Mouse (Mus musculus): ENCODE measurements around the gene Krt19.

DNA sequence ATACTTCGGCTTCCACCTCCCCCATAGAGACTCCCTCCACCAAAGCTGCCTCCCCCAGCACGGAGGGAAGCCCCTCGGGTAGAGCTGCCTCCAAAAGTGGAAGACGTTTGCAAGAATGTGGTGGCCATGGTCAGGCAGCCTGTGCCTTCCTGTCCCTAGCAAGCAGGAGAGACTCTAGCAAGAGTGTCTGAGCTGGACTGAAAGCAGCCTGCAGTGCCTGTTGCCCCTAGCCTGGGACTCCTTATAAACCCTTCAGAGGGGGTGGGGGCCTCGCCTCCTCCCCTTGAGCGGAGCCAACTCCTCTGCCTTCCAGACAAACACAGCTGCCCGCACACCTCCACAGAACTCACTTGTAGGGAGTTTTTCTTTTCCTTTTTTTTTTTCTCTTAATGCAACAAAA is 12.7 kb downstream of the Krt19 start, which contains the start of gene Krt15:
- no peak for TF ChIP-seq CTCF (IDR thresholded peaks at IDR 0.05; ENCODE audit: borderline replicate concordance, extremely low read depth, insufficient read depth, insufficient read length)
- no peak for TF ChIP-seq POLR2A (IDR thresholded peaks at IDR 0.05; ENCODE audit: borderline replicate concordance, extremely low read depth, insufficient read depth, insufficient read length, poor library complexity, severe bottlenecking)

Measured in brain, embryonic 14.5 days (tissue).